Mouse (Mus musculus): ENCODE measurements at regions not wholly inside any gene's neighbourhood (a gene's known extent, or its start where the extent isn't known, plus 50 kb on each side); places are given as distances from the start of the nearest gene placed in this dataset.

DNA sequence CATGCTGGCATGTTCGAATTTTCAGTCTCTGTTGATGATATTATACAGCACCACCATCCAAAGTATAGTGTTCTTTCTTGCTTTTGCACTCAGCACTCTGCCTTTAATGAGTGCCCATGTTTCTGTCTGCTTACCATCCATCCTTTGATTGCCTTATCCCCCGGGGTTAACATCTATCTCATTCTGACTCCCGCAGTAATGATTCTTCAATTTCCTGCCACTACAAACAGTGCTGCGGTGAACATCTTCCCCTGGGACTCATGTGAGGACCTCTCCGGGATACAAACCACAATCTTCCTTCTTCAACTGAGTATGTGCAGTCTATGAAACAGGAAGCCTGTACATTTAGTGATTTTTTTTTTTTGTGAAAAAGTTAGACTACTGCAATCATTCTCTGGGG, 131.8 kb upstream of the Tmpo start:
- TF ChIP-seq POLR2A (IDR thresholded peaks at IDR 0.05; ENCODE audit: control insufficient read depth in 1 of 2, insufficient read depth in 1 of 2, low read depth in 1 of 2, low read length in 2 of 2, poor library complexity in 1 of 2) (no peak), CTCF (IDR thresholded peaks at IDR 0.05 in 2 of 3, conservative IDR thresholded peaks at IDR 0.05 in 1 of 3; ENCODE audit: control insufficient read depth in 1 of 3, insufficient read depth in 1 of 3, low read depth in 2 of 3, low read length in 3 of 3, poor library complexity in 1 of 3, severe bottlenecking in 1 of 3) (no peak), MYC (IDR thresholded peaks at IDR 0.05; ENCODE audit: low read depth, low read length) (no peak), MAFK (IDR thresholded peaks at IDR 0.05; ENCODE audit: borderline replicate concordance, low read depth, low read length) (no peak), GATA1 (IDR thresholded peaks at IDR 0.05; ENCODE audit: low read depth, low read length) (no peak), EP300 (IDR thresholded peaks at IDR 0.05; ENCODE audit: low read depth in 1 of 2, low read length in 2 of 2) (no peak), POLR2AphosphoS2 (IDR thresholded peaks at IDR 0.05; ENCODE audit: low read length) (no peak), NELFE (IDR thresholded peaks at IDR 0.05; ENCODE audit: low read depth, low read length) (no peak), GABPA (IDR thresholded peaks at IDR 0.05; ENCODE audit: low read depth, low read length) (no peak), ZNF384 (IDR thresholded peaks at IDR 0.05; ENCODE audit: low read depth, low read length) (no peak), CHD2 (IDR thresholded peaks at IDR 0.05; ENCODE audit: low read length) (no peak), USF1 (IDR thresholded peaks at IDR 0.05; ENCODE audit: low read depth, low read length) (no peak), MYB (IDR thresholded peaks at IDR 0.05; ENCODE audit: low read depth, low read length) (no peak)
